Mouse (Mus musculus) heart, postnatal 10 days (tissue): ENCODE results near the gene Gm17428. TPM values are rescaled to one million over a fixed set of nuclear protein-coding genes. Genes with fewer than 3 reads are reported as not detected.
"Not testable (repeated sequence)": the region's sequence is repeated elsewhere in the genome, so short reads cannot be mapped to it uniquely, and the experiment has no call there.

Experiments
- DNase-seq, 2 experiments: peaks; one replicate each; pipeline ENCODE4 v3.0.0; 2021
- intact Hi-C: fragments of 180-260 bp; cut with DNase I; formaldehyde crosslinking; loops from one replicate; pipeline ENCODE4 v1.15.1; 2025
- total RNA-seq, 2 experiments: library from RNA; stranded (reverse); gene quantifications; 2 replicates each; pipeline ENCODE4 v1.2.3; 2021

Gene Gm17428
- total RNA-seq, 2 experiments from 2014 or later = not detected

DNA sequence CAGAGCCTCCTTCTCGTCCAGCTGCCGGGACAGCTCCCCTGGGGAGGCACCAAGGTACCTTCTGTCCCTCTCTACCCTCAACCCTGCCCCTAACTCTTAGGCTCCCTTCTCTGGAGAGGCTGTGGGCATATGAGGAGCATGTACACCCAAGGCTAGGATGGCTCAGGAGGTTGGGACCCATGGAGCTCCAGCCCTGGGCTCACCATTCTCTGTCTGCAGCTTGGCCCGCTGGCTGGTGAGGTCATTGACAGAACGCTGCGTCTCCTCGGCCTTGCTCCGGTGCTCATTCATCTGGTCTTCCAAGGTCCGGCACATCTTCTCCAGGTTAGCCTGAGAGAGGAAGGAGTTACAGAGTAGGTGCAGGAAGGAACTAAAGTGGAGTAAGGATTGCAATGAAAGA, 1.9 kb downstream of the Gm17428 start:
- intact Hi-C loops = no loop called here
- no peak for DNase-seq

DNA sequence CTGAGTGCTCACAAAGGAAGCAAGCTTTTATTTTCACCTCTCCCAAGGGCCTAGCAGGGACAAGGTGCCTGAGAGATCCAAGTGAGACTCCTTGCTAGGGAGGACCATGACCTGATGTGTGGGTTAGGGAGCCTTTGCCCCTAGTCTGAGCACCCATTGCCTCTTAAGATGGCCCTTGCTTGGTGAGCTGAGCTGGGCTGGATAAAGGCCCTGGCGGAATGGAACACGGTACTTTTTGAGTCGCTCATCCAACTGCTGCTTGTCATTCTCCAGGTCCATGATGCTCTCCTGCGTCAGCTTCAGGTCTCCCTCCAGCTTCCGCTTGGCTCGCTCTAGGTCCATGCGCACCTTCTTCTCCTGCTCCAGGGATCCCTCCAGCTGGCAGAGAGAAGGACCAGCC, 5.2 kb downstream of the Gm17428 start:
- DNase-seq = no peak
- intact Hi-C loops = no loop called here

- intact Hi-C loops, DNase-seq: not testable (repeated sequence)
Observed at GRCm38 (mm10) chr14:54988350-54988874, 11.7 kb downstream of the Gm17428 start.

DNA sequence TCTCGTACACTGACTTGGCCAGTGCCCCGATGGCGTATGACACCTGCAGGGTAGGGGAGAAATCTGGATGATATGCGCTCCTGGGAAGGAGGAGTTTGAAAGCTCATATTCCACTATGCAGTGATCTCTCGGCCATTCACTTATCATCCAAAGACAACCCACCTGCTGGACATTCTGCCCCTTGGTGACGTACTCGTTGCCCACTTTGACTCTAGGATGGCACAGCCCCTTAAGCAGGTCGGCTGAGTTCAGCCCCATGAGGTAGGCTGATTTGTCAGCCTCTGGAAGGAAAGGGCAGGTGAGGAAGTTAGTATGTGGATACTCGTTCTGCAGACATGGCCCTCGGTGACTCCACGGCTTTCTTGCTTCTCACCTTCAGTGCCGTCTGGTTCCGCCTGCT, 12.1 kb downstream of the Gm17428 start:
- DNase-seq = no peak
- intact Hi-C loops = no loop called here

DNA sequence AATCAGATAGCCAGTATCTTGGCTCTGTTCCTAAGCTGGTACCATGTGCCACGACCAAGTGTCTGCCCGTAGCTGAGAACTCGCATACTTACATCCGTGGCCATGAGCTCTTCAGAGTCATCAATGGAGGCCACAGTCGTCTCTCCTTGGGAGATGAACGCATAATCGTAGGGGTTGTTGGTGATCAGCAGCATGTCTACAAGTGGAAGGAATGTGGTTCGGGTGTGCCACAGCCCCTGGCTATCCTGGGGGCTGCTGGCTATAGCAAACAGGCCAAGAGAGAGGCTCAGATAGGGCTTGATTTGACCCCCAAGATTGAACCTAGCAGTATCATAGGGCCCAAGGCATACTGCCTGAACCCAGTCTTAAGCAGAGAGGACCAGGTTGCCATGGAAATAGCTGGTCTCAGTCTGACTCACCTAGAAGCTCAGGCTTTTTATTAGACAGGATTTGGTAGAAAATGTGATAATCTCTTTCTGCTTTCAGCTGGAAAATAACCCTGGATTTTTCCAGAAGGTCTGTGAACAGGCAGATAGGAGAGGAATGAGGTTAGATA, 13.2 kb downstream of the Gm17428 start:
- DNase-seq = no peak
- intact Hi-C loops = no loop called here

DNA sequence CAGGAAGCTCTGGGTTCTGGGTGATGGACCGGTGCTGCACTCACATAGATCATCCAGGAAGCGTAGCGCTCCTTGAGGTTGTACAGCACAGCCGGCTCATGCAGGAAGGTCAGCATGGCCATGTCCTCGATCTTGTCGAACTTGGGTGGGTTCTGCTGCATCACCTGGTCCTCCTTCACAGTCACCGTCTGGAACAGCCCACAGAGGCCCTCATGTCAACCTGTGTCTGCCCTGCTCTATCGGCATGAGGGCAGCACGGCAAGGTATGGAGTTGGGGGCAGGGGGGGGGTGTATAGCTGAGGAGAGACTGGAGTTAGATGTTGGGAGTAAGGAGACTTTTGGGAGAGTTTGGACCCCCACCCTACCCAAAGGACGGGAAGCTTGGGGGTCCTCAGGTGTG, 15.5 kb downstream of the Gm17428 start:
- no peak for DNase-seq
- intact Hi-C loops = no loop called here

- peak in 1 of 2 experiments; percentile 22 for DNase-seq
- intact Hi-C loops = no loop called here
Observed at GRCm38 (mm10) chr14:54993636-54994035, 16.9 kb downstream of the Gm17428 start.

DNA sequence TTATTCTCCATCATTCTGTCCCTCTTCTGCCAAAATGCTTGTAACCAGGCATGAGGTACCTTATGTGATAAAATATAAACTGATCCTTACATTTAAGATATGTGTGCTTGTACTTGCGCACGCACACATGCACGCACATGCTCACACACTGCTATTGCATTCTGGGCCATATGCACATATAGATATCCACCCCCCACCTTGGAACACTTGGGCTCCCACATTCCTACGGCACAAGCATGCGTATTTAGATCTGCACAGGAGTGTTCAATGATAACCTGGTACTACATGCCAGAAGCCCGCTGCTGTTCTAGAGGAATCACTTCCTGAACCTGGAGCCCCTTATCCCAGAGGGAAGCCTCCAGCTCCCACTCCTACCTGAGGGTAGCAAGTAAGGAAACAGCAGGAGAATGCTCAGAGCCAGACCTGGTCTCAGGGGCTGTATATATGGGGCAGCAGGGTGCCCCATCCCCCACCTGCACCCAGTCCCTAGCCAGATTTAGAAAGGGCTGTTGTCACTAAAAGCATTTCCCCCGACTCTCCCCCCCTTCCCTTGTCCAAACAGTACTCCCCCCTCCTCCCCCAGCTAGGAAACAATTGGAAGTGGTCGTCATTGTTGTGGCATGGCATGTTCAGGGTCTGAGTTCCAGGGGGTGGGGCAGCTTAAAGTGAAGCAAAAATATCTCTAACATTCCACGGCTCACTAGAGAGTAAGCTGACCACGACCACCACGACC, 17.6 kb downstream of the Gm17428 start, which contains the start of gene Myh7:
TSS of gene Myh7 (minus strand) at position 491 of the 733 bp plus-strand sequence.
- DNase-seq = peak in 1 of 2 experiments; percentile 45
- intact Hi-C loops = no loop called here

- intact Hi-C loops = no loop called here
- peak in 1 of 2 experiments; percentile 53 for DNase-seq
Observed at GRCm38 (mm10) chr14:54994869-54995186, 18.1 kb downstream of the Gm17428 start.

GRCm38 (mm10) chr14:54995457-54996138, 18.9 kb downstream of the Gm17428 start:
- intact Hi-C loops = no loop called here
- peak in 1 of 2 experiments; percentile 45 for DNase-seq

DNA sequence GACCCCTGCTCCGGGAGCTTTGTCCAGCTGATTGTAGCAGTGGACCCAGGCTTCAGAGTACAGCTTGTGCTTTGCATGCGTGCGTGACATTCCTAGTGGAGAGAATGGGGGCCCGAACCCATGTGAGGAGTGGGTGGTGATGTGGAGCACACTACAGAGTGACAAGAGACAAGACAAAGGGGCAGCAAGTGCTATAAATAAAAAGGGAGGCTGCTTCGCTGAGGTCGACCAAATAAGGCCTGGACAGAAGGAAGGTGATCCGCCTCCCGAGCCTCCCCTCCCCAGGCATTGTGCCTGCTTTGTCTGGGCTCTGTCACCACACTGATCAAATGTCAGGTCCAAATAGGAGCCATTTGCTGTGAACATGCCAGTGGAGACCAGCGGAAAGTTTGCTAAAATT, 20.1 kb downstream of the Gm17428 start:
- peak; percentile 63 to 65 for DNase-seq
- intact Hi-C loops = no loop called here

DNA sequence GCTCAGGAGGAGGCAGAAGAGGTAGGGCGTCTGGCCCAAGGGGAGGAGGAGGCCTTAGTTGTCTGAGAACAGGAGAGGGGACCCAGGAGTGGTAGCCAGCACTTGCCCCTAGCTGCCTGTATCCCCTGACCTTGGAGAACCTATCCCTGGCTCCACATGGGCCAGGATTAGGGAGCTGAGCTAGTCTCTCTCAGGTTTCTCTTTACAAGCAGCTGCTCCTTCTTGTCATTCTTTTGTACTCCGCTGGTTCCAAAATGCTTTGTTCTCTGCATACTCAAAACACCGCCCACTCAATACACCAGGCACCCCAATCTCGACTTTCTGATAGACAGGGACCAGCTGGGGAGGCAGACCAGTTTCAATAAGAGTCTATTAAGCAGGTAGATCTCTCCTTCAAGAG, 20.6 kb downstream of the Gm17428 start:
- intact Hi-C loops = no loop called here
- peak in 1 of 2 experiments; percentile 37 for DNase-seq

DNA sequence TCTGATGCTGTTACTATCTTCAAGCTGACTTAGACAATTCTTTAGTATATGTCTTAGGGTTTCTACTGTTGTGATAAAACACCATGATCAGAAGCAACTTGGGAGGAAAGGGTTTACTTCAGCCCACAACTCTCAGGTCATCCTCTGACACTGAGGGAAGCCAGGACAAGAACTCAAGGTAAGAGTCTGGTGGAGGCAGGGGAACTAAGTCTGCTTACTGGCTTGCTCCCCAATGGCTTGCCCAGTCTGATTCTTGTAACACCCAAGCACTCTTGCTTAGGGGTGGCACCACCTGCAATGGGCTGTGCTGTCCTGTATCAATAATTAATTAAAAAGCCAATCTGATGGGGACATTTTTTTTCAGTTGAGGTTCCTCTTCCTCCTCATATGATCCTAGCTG, 21.9 kb downstream of the Gm17428 start:
- DNase-seq = peak in 1 of 2 experiments; percentile 5
- intact Hi-C loops = no loop called here

DNA sequence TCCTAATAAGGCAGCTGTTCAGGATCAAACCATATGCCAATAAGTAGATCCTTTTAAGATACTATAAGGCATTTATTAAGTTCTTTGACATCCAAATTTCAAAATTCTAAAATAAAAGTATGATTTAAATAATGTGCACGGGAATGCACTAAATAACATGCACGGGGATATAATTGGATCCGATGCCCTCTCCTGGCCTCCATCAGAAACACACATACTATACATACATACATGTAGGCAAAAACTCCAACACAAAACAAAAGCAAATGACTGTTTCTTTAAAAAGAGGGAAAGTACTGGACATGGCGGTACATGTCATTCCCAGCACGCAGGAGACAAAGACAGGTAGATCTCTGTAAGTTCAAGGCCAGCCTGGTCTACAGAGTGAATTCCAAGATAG, 23.1 kb downstream of the Gm17428 start:
- intact Hi-C loops, DNase-seq: not testable (repeated sequence)

GRCm38 (mm10) chr14:55000814-55001213, 24.1 kb downstream of the Gm17428 start:
- intact Hi-C loops = no loop called here
- DNase-seq = peak; percentile 7 to 32

GRCm38 (mm10) chr14:55001446-55001845, 24.7 kb downstream of the Gm17428 start:
- DNase-seq = peak; percentile 48 to 66
- intact Hi-C loops = no loop called here

- intact Hi-C loops = no loop called here
- peak; percentile 63 to 66 for DNase-seq
Observed at GRCm38 (mm10) chr14:55001938-55002686, 25.4 kb downstream of the Gm17428 start.

DNA sequence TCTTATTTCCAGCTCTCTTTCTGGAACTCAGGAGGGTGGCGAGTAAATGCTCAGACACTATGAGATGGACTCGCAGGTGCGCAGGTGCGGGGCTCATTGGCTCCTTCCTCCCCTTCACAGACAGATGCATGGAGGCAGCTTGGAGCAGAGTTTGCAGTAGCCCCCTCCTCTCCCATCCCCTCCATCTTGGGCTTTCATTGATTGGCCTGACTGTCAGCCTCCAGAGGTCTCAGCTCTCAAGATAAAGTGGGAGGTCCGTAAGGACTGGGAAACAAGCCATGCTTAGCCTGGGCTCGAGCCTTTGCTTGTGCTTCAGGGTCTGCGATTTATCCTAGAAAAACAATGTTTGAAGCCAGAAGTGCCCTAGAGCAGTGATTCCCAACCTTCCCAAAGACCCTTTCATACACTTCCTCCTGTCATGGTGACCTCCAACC, 26.0 kb downstream of the Gm17428 start:
- intact Hi-C loops = no loop called here
- DNase-seq = peak in 1 of 2 experiments; percentile 58

DNA sequence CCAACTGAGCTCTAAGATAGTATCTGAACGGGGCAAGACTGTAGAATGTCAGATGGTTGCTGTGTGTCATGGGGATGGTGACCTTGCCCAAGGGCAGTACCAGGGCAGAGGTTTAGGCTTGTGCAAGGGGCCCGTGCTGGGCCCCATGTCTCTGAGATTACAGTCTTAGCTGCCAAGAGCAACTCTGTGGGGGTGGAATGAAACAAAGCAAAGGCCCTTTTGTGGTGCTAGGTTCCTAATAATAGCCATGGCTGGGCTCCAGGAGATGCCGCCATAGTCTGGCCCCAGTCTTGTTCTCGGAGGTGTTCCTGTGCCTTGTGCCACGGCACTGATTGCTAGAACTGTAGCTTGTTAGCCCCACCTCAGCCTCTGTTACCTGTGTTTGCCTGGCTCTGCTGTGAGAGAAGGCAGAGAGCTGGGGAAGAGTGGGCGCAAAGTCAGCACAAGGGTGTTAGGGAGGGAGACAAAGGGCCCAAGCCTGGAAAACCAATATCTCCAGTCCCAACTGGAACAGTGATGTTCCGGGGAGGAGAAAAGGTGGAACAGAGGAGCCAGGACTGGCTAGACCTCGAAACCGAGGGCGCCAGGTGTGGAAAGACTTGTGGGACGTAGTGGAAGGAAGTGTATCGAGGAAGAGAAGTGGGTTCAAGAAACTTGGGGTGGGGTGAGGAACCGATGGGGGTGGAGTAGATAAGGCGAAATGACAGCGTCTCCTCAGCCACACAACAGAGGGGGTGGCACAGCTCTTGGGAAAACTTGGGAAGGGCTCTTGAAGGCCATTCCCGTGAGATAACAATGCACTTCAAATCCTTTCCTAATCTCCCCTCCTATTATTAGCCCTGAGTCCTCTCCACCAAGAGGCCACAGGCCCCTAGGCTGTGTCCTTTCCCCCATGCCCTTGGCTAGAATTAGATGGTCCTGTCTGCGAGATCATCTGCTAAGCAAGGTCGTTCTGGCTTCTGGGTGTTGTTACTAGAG, 27.4 kb downstream of the Gm17428 start:
- intact Hi-C loops = no loop called here
- DNase-seq = peak; percentile 89

GRCm38 (mm10) chr14:55005506-55005905, 28.8 kb downstream of the Gm17428 start:
- DNase-seq = peak; percentile 40 to 42
- intact Hi-C loops = no loop called here
